Mouse (Mus musculus) hindbrain, postnatal 0 days (tissue): ENCODE data around the gene Mblac2. TPM values are rescaled to one million over a fixed set of nuclear protein-coding genes. Genes with fewer than 3 reads are reported as not detected.

Experiments used
- ATAC-seq: fragments of 200-750 bp; cut with Nextera tagmentation; 2 replicates; pipeline ENCODE4 v1.8.0; 2017; ENCODE audit warnings: mild to moderate bottlenecking, moderate TSS enrichment, moderate library complexity
- DNase-seq: peaks from one replicate; pipeline ENCODE4 v3.0.0-alpha.2; 2015; ENCODE audit warnings: low spot score
- H3K27ac ChIP-seq: fragments of 300-500 bp; sonication (generic); 2 replicates; pipeline ENCODE4 v1.5.1; 2014; ENCODE audit warnings: mild to moderate bottlenecking
- H3K27me3 ChIP-seq: fragments of 300-500 bp; sonication (generic); 2 replicates; pipeline ENCODE4 v1.6.1; 2014; ENCODE audit warnings: low read length, mixed read lengths; ENCODE audit not compliant: insufficient read depth
- H3K36me3 ChIP-seq: fragments of 300-500 bp; sonication (generic); 2 replicates; pipeline ENCODE4 v1.6.1; 2014; ENCODE audit warnings: low read length, mixed read lengths; ENCODE audit not compliant: insufficient read depth
- H3K4me1 ChIP-seq: fragments of 300-500 bp; sonication (generic); 2 replicates; pipeline ENCODE4 v1.6.1; 2014; ENCODE audit warnings: antibody characterized with exemption, low read length, mixed read lengths; ENCODE audit not compliant: insufficient read depth
- H3K4me2 ChIP-seq: fragments of 300-500 bp; sonication (generic); 2 replicates; pipeline ENCODE4 v1.6.1; 2014; ENCODE audit warnings: low read depth, mild to moderate bottlenecking, low read length, moderate library complexity, mixed read lengths
- H3K4me3 ChIP-seq: fragments of 300-500 bp; sonication (generic); 2 replicates; pipeline ENCODE4 v1.5.1; 2014; ENCODE audit warnings: low read length
- H3K9ac ChIP-seq: fragments of 300-500 bp; sonication (generic); replicated peaks from 2 replicates; pipeline ENCODE4 v1.6.1; 2014; ENCODE audit warnings: mild to moderate bottlenecking, low read length, moderate library complexity, mixed read lengths
- H3K9me3 ChIP-seq: fragments of 300-500 bp; sonication (generic); 2 replicates; pipeline ENCODE4 v1.6.1; 2016; ENCODE audit warnings: low read length, mixed read lengths
- CTCF ChIP-seq: IDR thresholded peaks from 2 replicates; pipeline ENCODE4 v1.5.1; 2016; ENCODE audit warnings: antibody characterized with exemption, control low read depth, low read depth
- WGBS: fragments of 180-500 bp; shearing (Covaris S2); extraction: QIAGEN DNeasy Blood & Tissue Kit; methylation state at CpG from one replicate; pipeline ENCODE4 v1.1.7; 2014; 5-methylcytosine and 5-hydroxymethylcytosine counted together
- polyA plus RNA-seq: library from polyadenylated mRNA; unstranded; fragments of >200 nt; fragmentation: Nextera tagmentation; extraction: Ambion mirVana; gene quantifications from 2 replicates; pipeline ENCODE4 v1.2.1, GENCODE M21; 2015
- total RNA-seq: library from RNA; depleted of rRNA; stranded (reverse); fragments of >200 nt; gene quantifications from 2 replicates; pipeline ENCODE4 v1.2.3, GENCODE M21; 2014

Mblac2 gene
- total and polyA plus RNA-seq, 2 experiments from 2014 or later: 38.2 to 64.7 TPM

DNA sequence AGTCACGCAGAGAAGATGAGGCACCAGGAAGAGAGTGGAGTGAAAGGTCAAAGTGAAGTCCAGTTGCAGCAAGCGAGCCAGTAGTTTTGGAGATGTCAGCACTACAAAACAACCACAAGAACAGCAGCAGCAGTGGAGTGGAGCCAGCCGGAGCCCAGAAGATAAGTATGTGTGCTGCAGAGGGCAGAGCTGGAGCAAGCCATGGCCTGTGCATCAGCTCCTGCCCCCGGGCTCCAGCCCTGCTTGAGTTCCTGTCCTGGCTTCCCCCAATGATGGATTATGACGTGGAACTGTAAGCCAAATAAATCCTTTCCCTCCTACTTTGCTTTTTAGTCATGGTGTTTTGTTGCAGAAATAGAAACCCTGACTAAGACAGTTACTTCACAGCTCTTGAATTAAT lies 26.9 kb upstream of the Mblac2 start:
- Histone ChIP-seq H3K9me3 (no peaks in the 10 kb centered on the region), H3K27me3 (no peaks in the 10 kb centered on the region), H3K9ac (no peak overlapping the region), H3K4me3 (no peak overlapping the region), H3K4me1 (no peaks in the 10 kb centered on the region), H3K36me3 (no peaks in the 10 kb centered on the region; the same call in 1 of the 2 replicates), H3K27ac (no peak overlapping the region), H3K4me2 (no peak overlapping the region)
- no peak for TF ChIP-seq CTCF
- no peak for DNase-seq
- ATAC-seq: no peak
- WGBS: 88% methylated on average over 5 of the region's 5 CpGs

DNA sequence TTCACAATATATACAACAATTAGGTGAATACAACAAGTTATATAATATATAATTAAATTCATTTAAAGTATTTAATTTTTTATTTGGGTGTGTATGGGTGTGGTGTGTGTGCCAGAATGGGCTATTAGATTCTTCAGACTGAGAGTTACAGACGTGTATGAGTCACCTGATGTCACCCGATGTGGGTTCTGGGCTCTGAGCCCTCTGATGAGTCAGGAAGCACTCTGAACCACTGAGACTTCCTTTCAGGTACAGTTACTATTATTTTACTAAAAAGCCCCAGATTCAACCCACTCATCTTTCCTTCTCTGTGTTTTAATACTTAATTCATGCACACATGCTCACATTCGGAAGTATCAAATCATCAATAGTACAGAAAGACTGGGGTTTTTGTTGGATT lies 26.3 kb upstream of the Mblac2 start:
- WGBS: 89% methylated on average over 3 of the region's 3 CpGs
- Histone ChIP-seq H3K4me2 (no peak overlapping the region), H3K4me3 (no peak overlapping the region), H3K9me3 (no peaks in the 10 kb centered on the region), H3K27ac (no peak overlapping the region), H3K36me3 (no peaks in the 10 kb centered on the region; the same call in 1 of the 2 replicates), H3K9ac (no peak overlapping the region), H3K27me3 (no peaks in the 10 kb centered on the region), H3K4me1 (no peaks in the 10 kb centered on the region)
- ATAC-seq (no peak), DNase-seq (no peak)
- no peak for TF ChIP-seq CTCF

DNA sequence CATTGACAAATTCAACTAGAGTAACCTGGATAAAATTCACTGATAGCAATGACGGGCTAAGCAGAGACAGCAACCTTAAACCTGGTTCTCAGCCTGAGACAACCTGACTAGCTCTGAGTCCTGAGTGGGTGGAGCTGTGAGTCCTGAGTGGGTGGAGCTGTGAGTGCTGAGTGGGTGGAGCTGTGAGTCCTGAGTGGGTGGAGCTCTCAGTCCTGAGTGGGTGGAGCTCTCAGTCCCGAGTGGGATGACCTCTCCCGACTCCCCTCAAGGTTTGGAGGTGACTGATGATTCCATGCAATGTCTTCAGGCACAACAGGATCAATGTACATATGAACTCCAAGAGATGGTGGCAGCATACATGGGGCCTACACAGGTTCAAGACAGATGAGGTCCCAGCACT lies 21.6 kb upstream of the Mblac2 start:
- DNase-seq (no peak), ATAC-seq (no peak)
- Histone ChIP-seq H3K27me3 (no peaks in the 10 kb centered on the region), H3K4me2 (no peak overlapping the region), H3K9ac (no peak overlapping the region), H3K4me1 (no peaks in the 10 kb centered on the region), H3K9me3 (no peaks in the 10 kb centered on the region), H3K27ac (no peak overlapping the region), H3K36me3 (no peaks in the 10 kb centered on the region), H3K4me3 (no peak overlapping the region)
- TF ChIP-seq CTCF: no peak
- 91% methylated on average over 3 of the region's 3 CpGs for WGBS

DNA sequence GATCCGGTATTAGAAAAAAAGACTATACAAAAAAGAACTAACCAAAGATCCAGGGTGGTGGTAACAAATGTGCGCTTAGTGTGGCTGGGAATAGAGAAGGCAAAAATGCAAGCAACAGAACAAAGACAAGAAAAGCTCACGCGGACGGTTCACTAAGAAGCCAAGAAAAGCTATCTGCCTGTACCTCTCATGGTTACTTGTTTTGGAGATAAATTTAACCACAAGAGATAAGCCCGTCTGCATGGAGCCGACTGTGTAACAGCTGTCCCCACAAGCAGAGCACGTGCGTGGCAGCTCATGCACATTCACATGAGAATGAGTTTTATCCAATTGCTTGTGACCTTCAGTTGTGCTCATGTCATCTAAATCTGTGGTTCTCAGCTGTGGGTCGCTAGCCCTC lies 20.7 kb upstream of the Mblac2 start:
- 76% methylated on average over 10 of the region's 10 CpGs for WGBS
- DNase-seq: no peak
- H3K4me1 ChIP-seq: no peaks in the 10 kb centered on the region

DNA sequence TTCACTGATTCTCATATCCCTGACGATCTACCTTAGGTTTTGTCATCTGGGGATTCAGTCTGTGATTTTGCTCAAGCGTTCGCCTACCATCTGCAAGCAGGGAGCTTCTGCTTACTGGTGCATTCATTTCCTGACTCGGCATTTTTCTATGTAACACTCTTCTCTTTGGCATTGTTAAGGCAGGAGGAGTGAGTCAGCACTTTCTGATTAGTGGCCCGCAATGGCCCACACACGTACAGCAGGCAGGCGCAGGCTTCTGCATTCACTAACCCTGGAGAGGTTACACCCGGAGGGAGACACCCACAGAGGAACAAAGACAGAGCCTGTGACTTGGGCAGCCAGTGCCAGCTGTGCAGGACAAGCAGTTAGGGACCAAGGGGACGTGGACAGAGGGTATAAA lies 19.5 kb upstream of the Mblac2 start:
- no peak overlapping the region for H3K27ac ChIP-seq
- no peak overlapping the region for H3K4me3 ChIP-seq
- no peak overlapping the region for H3K9ac ChIP-seq
- peak; percentile 53; the same call in 1 of the 2 replicates for ATAC-seq
- DNase-seq: peak; percentile 52
- no peak for TF ChIP-seq CTCF
- WGBS: 39% methylated on average over 9 of the region's 9 CpGs
- H3K36me3 ChIP-seq: no peaks in the 10 kb centered on the region
- no peak overlapping the region for H3K4me2 ChIP-seq
- no peaks in the 10 kb centered on the region for H3K9me3 ChIP-seq
- no peaks in the 10 kb centered on the region for H3K27me3 ChIP-seq
- H3K4me1 ChIP-seq: no peaks in the 10 kb centered on the region

More for the DNA sequence above, 20.7 kb upstream of the Mblac2 start:
- no peak for ATAC-seq
- Histone ChIP-seq H3K4me3 (no peak overlapping the region), H3K4me2 (no peak overlapping the region), H3K9ac (no peak overlapping the region), H3K9me3 (no peaks in the 10 kb centered on the region), H3K36me3 (no peaks in the 10 kb centered on the region), H3K27me3 (no peaks in the 10 kb centered on the region), H3K27ac (no peak overlapping the region)
- no peak for TF ChIP-seq CTCF

DNA sequence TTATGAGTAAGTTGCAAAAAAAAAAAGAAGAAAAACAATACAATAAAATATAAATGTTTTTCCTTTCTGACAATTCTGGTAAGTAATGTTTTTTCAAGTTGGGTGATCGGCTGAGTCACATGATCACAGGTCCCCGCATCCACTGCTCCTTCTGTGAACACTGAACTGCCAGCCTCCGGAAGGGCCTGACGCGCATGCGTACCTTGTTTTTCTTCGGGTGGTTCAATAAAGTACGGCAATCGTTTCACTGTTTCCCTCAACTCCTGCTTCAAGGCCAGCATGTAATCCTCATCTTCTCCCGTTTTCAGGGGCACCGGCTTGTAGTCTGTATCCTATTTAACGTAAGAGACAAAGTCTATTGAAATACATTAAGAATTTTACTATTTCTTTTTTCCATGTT lies 16.7 kb upstream of the Mblac2 start:
- no peak for TF ChIP-seq CTCF
- H3K4me2 ChIP-seq: no peak overlapping the region
- H3K9me3 ChIP-seq: no peaks in the 10 kb centered on the region
- H3K4me1 ChIP-seq: no peaks in the 10 kb centered on the region
- H3K36me3 ChIP-seq: no peaks in the 10 kb centered on the region
- H3K27ac ChIP-seq: no peak overlapping the region
- no peak for DNase-seq
- H3K4me3 ChIP-seq: no peak overlapping the region
- 94% methylated on average over 12 of the region's 12 CpGs for WGBS
- H3K9ac ChIP-seq: no peak overlapping the region
- H3K27me3 ChIP-seq: no peaks in the 10 kb centered on the region
- ATAC-seq: no peak

DNA sequence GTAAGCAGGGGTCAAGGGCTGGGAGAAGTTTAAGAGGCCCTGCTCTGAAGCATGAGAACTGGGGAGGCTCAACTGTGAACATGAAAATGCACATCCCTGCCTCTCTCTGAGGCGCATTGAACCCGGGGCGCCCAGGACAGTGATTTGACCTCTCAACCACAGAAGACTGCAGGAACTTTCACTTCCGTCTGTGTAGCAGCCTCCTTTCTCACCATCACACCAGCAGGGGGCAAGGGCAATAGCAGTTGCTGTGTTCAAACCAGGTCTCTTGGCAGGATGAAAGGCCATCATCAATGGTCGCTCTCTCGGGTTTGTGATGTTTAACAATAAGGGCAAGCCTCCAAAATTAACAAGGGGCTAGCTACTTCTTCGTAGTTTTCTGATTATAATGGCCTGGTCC lies 8.0 kb upstream of the Mblac2 start:
- H3K4me3 ChIP-seq: no peak overlapping the region
- H3K4me1 ChIP-seq: no peaks in the 10 kb centered on the region
- H3K36me3 ChIP-seq: no peaks in the 10 kb centered on the region
- no peak overlapping the region for H3K4me2 ChIP-seq
- 62% methylated on average over 7 of the region's 7 CpGs for WGBS
- H3K27me3 ChIP-seq: no peaks in the 10 kb centered on the region
- H3K9me3 ChIP-seq: no peaks in the 10 kb centered on the region
- DNase-seq: no peak
- H3K9ac ChIP-seq: no peak overlapping the region
- ATAC-seq: no peak
- no peak for TF ChIP-seq CTCF
- H3K27ac ChIP-seq: no peak overlapping the region
